Mouse (Mus musculus) left cerebral cortex, postnatal 14 days (tissue): ENCODE measurements around the gene Ccdc102a. TPM values are rescaled to one million over a fixed set of nuclear protein-coding genes. Genes with fewer than 3 reads are reported as not detected.

ENCODE experiments used
- DNase-seq, 2 experiments: peaks; one replicate each; pipeline ENCODE4 v3.0.0; 2021 to 2022; ENCODE audit warnings: low spot score in 2 of 2, mixed read lengths in 1 of 2
- intact Hi-C: fragments of 180-260 bp; cut with DNase I; formaldehyde crosslinking; loops from one replicate; pipeline ENCODE4 v1.15.1; 2025
- total RNA-seq, 2 experiments: library from RNA; stranded (reverse); gene quantifications; 2 replicates each; pipeline ENCODE4 v1.2.3; 2021

Ccdc102a gene
- total RNA-seq, 2 experiments from 2014 or later = 2.0 to 2.4 TPM

- intact Hi-C loops = no loop called here
- no peak for DNase-seq
Observed at GRCm38 (mm10) chr8:94888383-94889036, 29.4 kb downstream of the Ccdc102a start.

DNA sequence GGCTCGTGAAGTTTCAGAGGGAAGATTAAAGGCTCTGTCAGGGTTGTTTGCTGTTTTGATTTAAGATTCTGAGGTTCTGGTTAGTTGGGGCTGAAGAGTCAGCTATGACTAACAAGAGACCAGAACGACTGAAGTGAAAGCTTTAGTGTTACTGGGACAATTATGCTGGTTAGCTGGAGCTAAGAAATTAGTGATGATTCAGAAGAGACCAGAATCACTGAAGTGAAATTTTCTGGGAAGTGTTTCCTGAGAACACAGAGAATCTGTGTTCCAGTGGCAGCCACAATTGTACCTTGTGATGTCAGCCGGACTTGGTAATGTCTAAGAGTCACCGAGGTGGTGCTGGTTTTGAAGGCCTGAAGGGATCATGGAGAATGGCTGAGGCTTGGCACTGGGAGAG lies 37.2 kb downstream of the Ccdc102a start:
- no peak for DNase-seq

GRCm38 (mm10) chr8:94876820-94877219 lies 41.1 kb downstream of the Ccdc102a start:
- no peak for DNase-seq
- intact Hi-C loops = no loop called here

More for the DNA sequence above, 37.2 kb downstream of the Ccdc102a start:
- intact Hi-C loops = no loop called here

GRCm38 (mm10) chr8:94876197-94876730 lies 41.6 kb downstream of the Ccdc102a start, which contains the start of gene Dok4:
Dok4 (minus strand) TSS chr8:94876330.
- intact Hi-C loops = no loop called here
- peak in 1 of 2 experiments; percentile 77 for DNase-seq

GRCm38 (mm10) chr8:94875871-94876150 lies 42.1 kb downstream of the Ccdc102a start:
- no peak for DNase-seq
- intact Hi-C loops = no loop called here

- no peak for DNase-seq
- intact Hi-C loops = no loop called here
Observed at GRCm38 (mm10) chr8:94875096-94875870, 42.6 kb downstream of the Ccdc102a start.

- intact Hi-C loops = loop anchor here (1.0 to 5.0 kb wide), 2 partner anchors 35 to 128 kb away; no protein-coding TSS in a partner anchor
- peak in 1 of 2 experiments; percentile 74 for DNase-seq
Observed at GRCm38 (mm10) chr8:94874358-94874757, 43.5 kb downstream of the Ccdc102a start.

DNA sequence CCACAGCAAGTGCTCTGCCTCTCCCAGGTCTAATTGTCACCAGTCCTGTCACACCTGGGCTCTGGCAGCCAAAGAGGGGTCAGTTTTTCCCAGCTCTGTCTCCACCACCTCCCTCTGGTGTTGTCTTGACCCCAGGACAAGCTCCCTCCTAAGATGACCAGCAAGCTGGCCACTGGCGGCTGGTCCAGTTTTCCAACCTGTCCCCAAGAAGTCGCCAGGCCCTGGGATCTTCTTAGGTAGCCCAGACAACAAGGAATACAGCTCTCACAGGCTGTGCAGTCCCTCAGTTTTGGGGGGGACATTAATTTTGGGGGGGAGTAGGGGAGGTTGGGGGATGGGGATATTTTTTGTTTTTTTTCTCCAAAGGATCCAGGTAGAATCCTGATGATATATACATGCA lies 45.3 kb downstream of the Ccdc102a start:
- DNase-seq = no peak
- intact Hi-C loops = loop anchor here (5.0 kb wide), 1 partner anchor 130 kb away; no protein-coding TSS in a partner anchor

DNA sequence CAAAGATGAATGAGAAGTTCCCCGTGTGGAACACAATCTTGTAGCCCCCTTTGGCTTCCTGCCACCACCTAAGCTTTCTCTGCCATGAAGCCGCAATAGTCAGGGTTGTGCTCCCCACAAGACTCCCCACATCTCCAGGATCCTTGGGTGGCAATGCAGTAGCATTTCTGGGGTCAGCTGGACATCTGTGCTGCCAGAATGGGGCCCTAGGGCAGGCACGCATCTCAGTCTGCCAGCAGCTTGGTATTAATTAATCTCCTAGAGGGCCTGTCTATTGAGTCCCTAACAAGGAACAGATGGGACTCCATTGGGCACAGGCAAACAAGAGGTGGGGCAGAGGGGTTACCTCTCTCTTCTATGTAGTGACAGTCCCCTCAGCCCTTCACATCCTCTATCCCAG lies 45.7 kb downstream of the Ccdc102a start:
- no peak for DNase-seq
- intact Hi-C loops = loop anchor here (5.0 kb wide), 1 partner anchor 130 kb away; no protein-coding TSS in a partner anchor

GRCm38 (mm10) chr8:94871108-94871894 lies 46.6 kb downstream of the Ccdc102a start:
- peak; percentile 75 to 82 for DNase-seq
- intact Hi-C loops = loop anchor here (2.0 to 5.0 kb wide), 2 partner anchors 38 to 131 kb away; no protein-coding TSS in a partner anchor

- intact Hi-C loops = loop anchor here (2.0 to 5.0 kb wide), 2 partner anchors 38 to 132 kb away; no protein-coding TSS in a partner anchor
- DNase-seq = peak; percentile 59 to 80
Observed at GRCm38 (mm10) chr8:94870474-94871107, 47.3 kb downstream of the Ccdc102a start.

GRCm38 (mm10) chr8:94870003-94870402 lies 47.9 kb downstream of the Ccdc102a start:
- no peak for DNase-seq
- intact Hi-C loops = loop anchor here (2.0 to 5.0 kb wide), 2 partner anchors 39 to 132 kb away; no protein-coding TSS in a partner anchor

DNA sequence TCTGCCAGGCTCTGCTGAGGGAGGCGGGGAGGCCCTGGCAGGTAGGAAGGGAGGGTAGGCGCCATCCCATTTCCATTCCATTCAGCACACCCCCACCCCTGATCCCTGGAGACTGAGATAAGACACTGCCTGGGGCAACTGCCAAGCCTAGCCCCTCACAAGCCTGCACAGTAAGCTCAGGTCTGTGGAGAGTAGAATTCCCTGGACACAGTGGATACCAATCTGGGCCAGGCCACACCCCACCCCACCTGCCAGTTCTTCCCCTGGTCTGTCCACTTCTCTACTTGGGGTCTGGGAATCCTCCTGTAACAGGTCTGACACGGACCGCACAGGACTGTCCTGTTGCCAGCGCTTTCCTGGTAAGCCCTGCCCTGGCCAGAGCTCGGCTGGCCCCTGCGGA lies 48.8 kb downstream of the Ccdc102a start:
- intact Hi-C loops = no loop called here
- DNase-seq = no peak

DNA sequence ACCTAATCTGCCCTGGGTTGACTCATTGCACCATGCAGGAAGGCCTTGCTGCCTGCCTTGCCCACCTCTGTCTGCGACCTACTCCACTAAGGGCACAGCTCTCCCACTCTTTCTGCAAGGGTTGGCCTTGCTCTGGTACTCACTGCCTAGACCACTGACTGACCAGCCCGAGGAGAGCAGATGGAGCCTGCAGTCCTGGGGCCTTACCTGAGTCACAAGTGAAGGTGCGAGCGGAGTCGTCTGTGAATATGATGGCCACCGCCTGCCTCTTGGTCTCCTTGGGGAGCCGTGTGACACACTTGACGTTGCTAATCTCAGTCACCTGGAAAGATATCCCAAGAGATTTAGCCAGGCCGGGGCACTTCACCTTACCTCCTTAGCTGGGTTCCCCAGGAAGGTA lies 51.0 kb downstream of the Ccdc102a start:
- intact Hi-C loops = no loop called here
- DNase-seq = no peak

- no peak for DNase-seq
- intact Hi-C loops = no loop called here
Observed at GRCm38 (mm10) chr8:94865292-94865691, 52.6 kb downstream of the Ccdc102a start.

DNA sequence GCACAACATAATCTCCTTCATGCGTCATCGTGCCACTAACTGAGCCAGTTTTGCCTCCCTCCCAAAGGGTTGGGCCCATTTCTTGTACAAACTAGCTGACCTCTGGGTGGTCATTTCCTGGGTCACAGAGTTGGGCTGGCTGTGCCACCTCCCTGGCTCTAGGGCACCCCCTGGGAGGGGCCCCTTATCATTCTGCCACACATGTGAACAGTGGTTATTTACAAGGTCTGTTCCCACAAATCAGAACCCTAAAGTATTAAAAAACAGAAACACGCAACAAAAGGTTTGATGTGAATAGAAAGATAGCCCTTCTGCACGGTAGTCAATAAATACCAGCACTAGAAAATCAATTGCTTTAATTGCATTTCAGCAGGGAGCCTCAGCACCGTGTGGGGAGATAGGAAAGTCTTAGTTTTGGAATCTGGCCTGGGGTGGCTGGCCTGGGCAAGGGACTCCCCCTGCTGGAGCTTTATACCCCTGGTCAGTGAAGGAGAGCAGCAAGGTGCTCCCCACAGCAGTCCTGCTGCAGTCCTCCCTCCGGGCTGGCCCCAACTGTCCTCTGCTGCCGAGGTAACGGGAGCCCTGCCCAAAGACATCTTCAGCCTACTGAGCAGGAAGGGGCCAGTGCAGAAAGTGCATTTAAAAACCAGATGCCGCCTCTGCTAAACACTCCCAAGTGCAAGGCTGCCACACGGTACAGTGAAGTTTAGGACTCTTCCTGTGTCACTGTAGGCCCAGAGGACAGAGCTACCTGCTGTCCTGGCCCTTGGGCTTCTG lies 53.8 kb downstream of the Ccdc102a start:
- intact Hi-C loops = no loop called here
- DNase-seq = no peak

GRCm38 (mm10) chr8:94862487-94863220 lies 55.2 kb downstream of the Ccdc102a start:
- intact Hi-C loops = no loop called here
- DNase-seq = no peak
